Mouse (Mus musculus) C2C12 (cell line): Measurements from ENCODE around the gene Prdx6.

Experiments
- CTCF ChIP-seq: IDR thresholded peaks from one replicate; pipeline ENCODE4 v1.5.1; 2011; ENCODE audit not compliant: control insufficient read depth, insufficient read depth, insufficient read length
- FOSL1 ChIP-seq: IDR thresholded peaks from one replicate; pipeline ENCODE4 v1.8.0; 2011; ENCODE audit warnings: mild to moderate bottlenecking, low read length; ENCODE audit not compliant: poor library complexity, insufficient read depth, severe bottlenecking
- MAX ChIP-seq: IDR thresholded peaks from one replicate; pipeline ENCODE4 v1.6.1; 2011; ENCODE audit warnings: mild to moderate bottlenecking, control low read depth
- MYOG ChIP-seq: IDR thresholded peaks from one replicate; pipeline ENCODE4 v1.6.1; 2011; ENCODE audit not compliant: control insufficient read depth, insufficient read length; ENCODE audit errors: extremely low read depth

DNA sequence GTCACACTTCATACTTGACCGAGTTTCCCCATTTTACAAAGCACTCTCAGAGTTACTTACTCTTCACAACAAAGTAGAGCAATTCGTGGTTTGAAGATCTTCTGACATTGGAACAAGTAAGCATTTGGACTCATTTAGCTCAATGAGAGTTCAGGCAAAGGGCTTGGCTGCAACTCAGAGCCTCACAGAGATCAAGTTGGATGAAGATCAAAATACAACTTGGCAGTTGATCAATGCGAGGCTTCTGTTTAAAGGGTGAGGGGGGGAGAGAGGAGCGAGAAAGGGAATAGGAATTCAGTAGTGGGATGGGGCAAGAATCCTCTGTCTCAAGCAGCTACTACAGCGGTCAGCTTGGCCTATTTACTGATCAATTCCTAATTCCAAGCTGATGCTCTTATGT, 26.2 kb downstream of the Prdx6 start:
- TF ChIP-seq CTCF, result no peak
- no peak for TF ChIP-seq MAX
- no peak for TF ChIP-seq MYOG
- TF ChIP-seq FOSL1, result no peak
